Mouse (Mus musculus) CH12F3 (cell line): ENCODE measurements around the gene Stk10.

Experiments used
- in situ Hi-C: fragments of 300-500 bp; cut with MboI; formaldehyde crosslinking; loops from 2 replicates; pipeline ENCODE4 v1.14.3; 2020; ENCODE audit warnings: low sequenced_read_pairs

The Stk10 gene

GRCm38 (mm10) chr11:32625677-32626076 is 92.6 kb downstream of the Stk10 start:
- in situ Hi-C loops = no loop called here

GRCm38 (mm10) chr11:32626079-32626478 is 93.0 kb downstream of the Stk10 start:
- in situ Hi-C loops = no loop called here

- in situ Hi-C loops = no loop called here
These were observed 94.8 kb downstream of the Stk10 start for GRCm38 (mm10) chr11:32627900-32628299.

- in situ Hi-C loops = no loop called here
These were observed 96.7 kb downstream of the Stk10 start for GRCm38 (mm10) chr11:32629713-32630211.

- in situ Hi-C loops = no loop called here
These were observed 99.6 kb downstream of the Stk10 start for GRCm38 (mm10) chr11:32632671-32633070.

GRCm38 (mm10) chr11:32633542-32633941 is 100.4 kb downstream of the Stk10 start:
- in situ Hi-C loops = no loop called here

GRCm38 (mm10) chr11:32634143-32634542 is 101.0 kb downstream of the Stk10 start:
- in situ Hi-C loops = no loop called here

GRCm38 (mm10) chr11:32634842-32635241 is 101.7 kb downstream of the Stk10 start:
- in situ Hi-C loops = no loop called here

GRCm38 (mm10) chr11:32636275-32636674 is 103.2 kb downstream of the Stk10 start:
- in situ Hi-C loops = no loop called here

GRCm38 (mm10) chr11:32638521-32639255 is 105.6 kb downstream of the Stk10 start:
- in situ Hi-C loops = no loop called here

GRCm38 (mm10) chr11:32640617-32641016 is 107.5 kb downstream of the Stk10 start:
- in situ Hi-C loops = no loop called here

GRCm38 (mm10) chr11:32642249-32642876 is 109.3 kb downstream of the Stk10 start, which contains the start of gene Fbxw11:
Gene Fbxw11 (plus strand): TSS chr11:32642724.
- in situ Hi-C loops = no loop called here

- in situ Hi-C loops = no loop called here
These were observed 110.1 kb downstream of the Stk10 start for GRCm38 (mm10) chr11:32642899-32643886.

GRCm38 (mm10) chr11:32644010-32644409 is 110.9 kb downstream of the Stk10 start:
- in situ Hi-C loops = no loop called here

- in situ Hi-C loops = no loop called here
These were observed 114.2 kb downstream of the Stk10 start for GRCm38 (mm10) chr11:32647265-32647664.

- in situ Hi-C loops = no loop called here
These were observed 117.2 kb downstream of the Stk10 start for GRCm38 (mm10) chr11:32650236-32650749.

- in situ Hi-C loops = no loop called here
These were observed 117.9 kb downstream of the Stk10 start for GRCm38 (mm10) chr11:32650893-32651590.

GRCm38 (mm10) chr11:32651723-32652122 is 118.6 kb downstream of the Stk10 start:
- in situ Hi-C loops = no loop called here

GRCm38 (mm10) chr11:32662082-32662656 is 129.1 kb downstream of the Stk10 start:
- in situ Hi-C loops = no loop called here

GRCm38 (mm10) chr11:32665639-32666038 is 132.5 kb downstream of the Stk10 start:
- in situ Hi-C loops = no loop called here
